Mouse (Mus musculus) inflammation-experienced regulatory T-cells, adult 6 months (primary cell): ENCODE data around the gene Ubr3. TPM values are rescaled to one million over a fixed set of nuclear protein-coding genes. Genes with fewer than 3 reads are reported as not detected.
"Not testable (repeated sequence)": the region's sequence is repeated elsewhere in the genome, so short reads cannot be mapped to it uniquely, and the experiment has no call there.

Experiments used
- ATAC-seq: one replicate; pipeline ENCODE4 v1.8.0; 2017
- polyA plus RNA-seq, 3 experiments: library from polyadenylated mRNA; unstranded; fragments of 100-300 nt; shearing (Covaris generic); gene quantifications; one replicate each; pipeline ENCODE4 v1.2.1; 2017

Ubr3 gene
- polyA plus RNA-seq, result 10 to 100 TPM; 13.4 to 19.8 (median 13.7) TPM

- peak; percentile 95 for ATAC-seq
Measured at GRCm38 (mm10) chr2:69897039-69897617, at the start of gene Ubr3. Gene Ubr3, plus strand, starts transcription at chr2:69897246.

GRCm38 (mm10) chr2:69849215-69849614, 47.8 kb upstream of the Ubr3 start:
- no peak for ATAC-seq

GRCm38 (mm10) chr2:69851427-69852058, 45.5 kb upstream of the Ubr3 start:
- no peak for ATAC-seq

- ATAC-seq, result no peak
Measured at GRCm38 (mm10) chr2:69856392-69856791, 40.7 kb upstream of the Ubr3 start.

- no peak for ATAC-seq
Measured at GRCm38 (mm10) chr2:69857882-69858281, 39.2 kb upstream of the Ubr3 start.

- ATAC-seq, result peak; percentile 57
Measured at GRCm38 (mm10) chr2:69860972-69861452, 36.0 kb upstream of the Ubr3 start.

GRCm38 (mm10) chr2:69861485-69862091, 35.5 kb upstream of the Ubr3 start, which contains the start of gene Ssb:
Gene Ssb, plus strand, starts transcription at chr2:69861562.
- ATAC-seq, result peak; percentile 82

- peak; percentile 19 for ATAC-seq
Measured at GRCm38 (mm10) chr2:69862117-69862657, 34.9 kb upstream of the Ubr3 start.

- no peak for ATAC-seq
Measured at GRCm38 (mm10) chr2:69883990-69884391, 13.1 kb upstream of the Ubr3 start.

GRCm38 (mm10) chr2:69884581-69884980, 12.5 kb upstream of the Ubr3 start:
- no peak for ATAC-seq

- ATAC-seq, result peak; percentile 0
Measured at GRCm38 (mm10) chr2:69885050-69885449, 12.0 kb upstream of the Ubr3 start.

GRCm38 (mm10) chr2:69885451-69886305, 11.4 kb upstream of the Ubr3 start, which contains the start of gene Mettl5:
Gene Mettl5, minus strand, starts transcription at chr2:69885615.
- ATAC-seq, result peak; percentile 97

- no peak for ATAC-seq
Measured at GRCm38 (mm10) chr2:69888957-69889356, 8.1 kb upstream of the Ubr3 start.

GRCm38 (mm10) chr2:69890843-69891242, 6.2 kb upstream of the Ubr3 start:
- ATAC-seq, result no peak

- no peak for ATAC-seq
Measured at GRCm38 (mm10) chr2:69893145-69893544, 3.9 kb upstream of the Ubr3 start.

- no peak for ATAC-seq
Measured at GRCm38 (mm10) chr2:69893891-69894290, 3.2 kb upstream of the Ubr3 start.

- ATAC-seq, result no peak
Measured at GRCm38 (mm10) chr2:69895502-69896223, 1.4 kb upstream of the Ubr3 start.

- ATAC-seq, result no peak
Measured at GRCm38 (mm10) chr2:69896224-69896581, 843 bp upstream of the Ubr3 start.

- peak; percentile 60 for ATAC-seq
Measured at GRCm38 (mm10) chr2:69897618-69898575, 851 bp downstream of the Ubr3 start.

GRCm38 (mm10) chr2:69903541-69903940, 6.5 kb downstream of the Ubr3 start:
- no peak for ATAC-seq

- not testable (repeated sequence) for ATAC-seq
Measured at GRCm38 (mm10) chr2:69907394-69907793, 10.3 kb downstream of the Ubr3 start.
